Mouse (Mus musculus): Measurements from ENCODE around the gene Atp5k. TPM values are rescaled to one million over a fixed set of nuclear protein-coding genes. Genes with fewer than 3 reads are reported as not detected.

Gene Atp5k
- 222 and 238 TPM in 2 replicates for polyA plus RNA-seq (2012; ENCODE audit: insufficient read depth, insufficient read length, missing spikeins)

GRCm38 (mm10) chr5:108433804-108434587 is at the start of gene Atp5k:
TSS of gene Atp5k (minus strand) at chr5:108434448.
- H3K4me1 ChIP-seq (ENCODE audit: control insufficient read depth, insufficient read depth, low read length): peaks cover 4% of the 10 kb centered on the region; the same call in 1 of the 2 replicates
- H3K4me3 ChIP-seq (ENCODE audit: insufficient read depth, low read length): peak within 1 kb of the TSS; percentile 92
- TF ChIP-seq POLR2A (IDR thresholded peaks at IDR 0.05; ENCODE audit: borderline replicate concordance, low read depth, low read length) (no peak), CTCF (IDR thresholded peaks at IDR 0.05; ENCODE audit: low read depth, low read length) (peak; percentile 62)
- peak within 1 kb of the TSS; percentile 24 for H3K27ac ChIP-seq (ENCODE audit: insufficient read depth, low read depth, low read length)

DNA sequence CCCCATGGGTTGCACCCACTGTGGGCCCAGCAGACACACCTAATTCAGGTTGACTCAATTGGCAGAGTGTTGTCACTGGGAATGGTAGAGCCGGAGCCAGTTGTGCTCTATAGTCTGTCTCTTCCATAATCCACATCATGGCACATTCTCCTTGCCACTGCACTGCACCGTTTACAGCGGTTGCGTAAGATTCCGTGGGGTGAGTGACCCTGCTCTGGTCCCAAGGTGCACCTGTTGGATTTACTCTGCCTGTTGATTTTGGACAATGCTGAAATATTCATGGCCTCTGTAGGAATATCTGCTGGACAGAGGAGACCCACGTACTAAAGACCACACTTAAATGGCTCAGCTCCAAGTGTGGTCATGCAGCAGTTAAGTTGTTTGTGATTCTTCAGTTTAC is 48.8 kb upstream of the Atp5k start:
- no peak overlapping the region for H3K27ac ChIP-seq (ENCODE audit: insufficient read depth, low read depth, low read length)
- peaks cover 15% of the 10 kb centered on the region for H3K4me1 ChIP-seq (ENCODE audit: control insufficient read depth, insufficient read depth, low read length)
- no peak overlapping the region for H3K4me3 ChIP-seq (ENCODE audit: insufficient read depth, low read length)
- TF ChIP-seq POLR2A (IDR thresholded peaks at IDR 0.05; ENCODE audit: borderline replicate concordance, low read depth, low read length) (no peak), CTCF (IDR thresholded peaks at IDR 0.05; ENCODE audit: low read depth, low read length) (no peak)

DNA sequence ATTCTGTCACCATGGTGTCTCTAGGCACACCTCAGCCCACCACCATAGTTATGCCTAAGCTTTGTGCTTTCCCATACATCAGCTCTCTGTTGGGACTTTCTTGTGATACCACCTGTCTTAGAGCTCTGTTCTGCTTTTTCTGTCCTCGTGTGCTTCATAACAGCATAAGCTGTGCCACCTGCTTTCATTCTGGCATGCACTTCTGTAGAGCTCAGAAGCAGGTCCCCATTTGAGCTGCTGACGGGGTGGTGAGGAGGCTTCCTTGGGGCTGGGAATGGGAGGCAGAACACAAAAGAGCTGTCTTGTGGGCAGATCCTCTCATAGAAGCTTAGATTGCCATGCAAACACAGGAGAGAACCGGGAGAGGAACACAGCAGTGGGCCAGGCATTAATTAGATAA is 41.7 kb upstream of the Atp5k start:
- no peaks in the 10 kb centered on the region for H3K4me1 ChIP-seq (ENCODE audit: control insufficient read depth, insufficient read depth, low read length)
- TF ChIP-seq CTCF (IDR thresholded peaks at IDR 0.05; ENCODE audit: low read depth, low read length): no peak
- no peak for TF ChIP-seq POLR2A (IDR thresholded peaks at IDR 0.05; ENCODE audit: borderline replicate concordance, low read depth, low read length)
- H3K4me3 ChIP-seq (ENCODE audit: insufficient read depth, low read length): no peak overlapping the region
- no peak overlapping the region for H3K27ac ChIP-seq (ENCODE audit: insufficient read depth, low read depth, low read length)

- no peaks in the 10 kb centered on the region for H3K4me1 ChIP-seq (ENCODE audit: control insufficient read depth, insufficient read depth, low read length)
- TF ChIP-seq POLR2A (IDR thresholded peaks at IDR 0.05; ENCODE audit: borderline replicate concordance, low read depth, low read length) (no peak), CTCF (IDR thresholded peaks at IDR 0.05; ENCODE audit: low read depth, low read length) (no peak)
- no peak overlapping the region for H3K4me3 ChIP-seq (ENCODE audit: insufficient read depth, low read length)
- no peak overlapping the region for H3K27ac ChIP-seq (ENCODE audit: insufficient read depth, low read depth, low read length)
Observed at GRCm38 (mm10) chr5:108473737-108474136, 39.5 kb upstream of the Atp5k start.

DNA sequence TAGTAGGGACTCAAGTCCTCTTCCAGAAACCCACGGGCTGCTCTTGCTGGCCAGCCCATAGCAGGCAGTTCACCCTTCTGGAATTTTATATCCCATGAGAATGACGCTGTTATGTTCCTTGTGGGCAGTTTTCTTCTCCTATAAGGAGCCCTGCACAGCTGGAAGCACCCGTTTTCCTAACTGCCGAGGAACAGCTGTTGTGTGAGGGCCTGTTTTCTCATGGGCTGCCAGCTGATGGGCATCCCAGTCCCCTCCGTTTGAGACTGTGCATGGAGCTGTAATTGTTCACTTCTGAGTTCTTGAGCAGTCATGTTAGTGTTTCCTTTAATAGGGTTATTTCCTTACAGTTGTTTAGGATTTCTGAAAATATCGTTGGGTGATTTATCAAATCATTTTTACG is 35.4 kb upstream of the Atp5k start:
- Histone ChIP-seq H3K4me3 (ENCODE audit: insufficient read depth, low read length) (no peak overlapping the region), H3K4me1 (ENCODE audit: control insufficient read depth, insufficient read depth, low read length) (no peaks in the 10 kb centered on the region), H3K27ac (ENCODE audit: insufficient read depth, low read depth, low read length) (no peak overlapping the region)
- no peak for TF ChIP-seq CTCF (IDR thresholded peaks at IDR 0.05; ENCODE audit: low read depth, low read length)
- no peak for TF ChIP-seq POLR2A (IDR thresholded peaks at IDR 0.05; ENCODE audit: borderline replicate concordance, low read depth, low read length)

GRCm38 (mm10) chr5:108466647-108467046 is 32.4 kb upstream of the Atp5k start:
- Histone ChIP-seq H3K4me3 (ENCODE audit: insufficient read depth, low read length) (no peak overlapping the region), H3K4me1 (ENCODE audit: control insufficient read depth, insufficient read depth, low read length) (peaks cover 10% of the 10 kb centered on the region), H3K27ac (ENCODE audit: insufficient read depth, low read depth, low read length) (no peak overlapping the region)
- TF ChIP-seq CTCF (IDR thresholded peaks at IDR 0.05; ENCODE audit: low read depth, low read length) (no peak), POLR2A (IDR thresholded peaks at IDR 0.05; ENCODE audit: borderline replicate concordance, low read depth, low read length) (no peak)

DNA sequence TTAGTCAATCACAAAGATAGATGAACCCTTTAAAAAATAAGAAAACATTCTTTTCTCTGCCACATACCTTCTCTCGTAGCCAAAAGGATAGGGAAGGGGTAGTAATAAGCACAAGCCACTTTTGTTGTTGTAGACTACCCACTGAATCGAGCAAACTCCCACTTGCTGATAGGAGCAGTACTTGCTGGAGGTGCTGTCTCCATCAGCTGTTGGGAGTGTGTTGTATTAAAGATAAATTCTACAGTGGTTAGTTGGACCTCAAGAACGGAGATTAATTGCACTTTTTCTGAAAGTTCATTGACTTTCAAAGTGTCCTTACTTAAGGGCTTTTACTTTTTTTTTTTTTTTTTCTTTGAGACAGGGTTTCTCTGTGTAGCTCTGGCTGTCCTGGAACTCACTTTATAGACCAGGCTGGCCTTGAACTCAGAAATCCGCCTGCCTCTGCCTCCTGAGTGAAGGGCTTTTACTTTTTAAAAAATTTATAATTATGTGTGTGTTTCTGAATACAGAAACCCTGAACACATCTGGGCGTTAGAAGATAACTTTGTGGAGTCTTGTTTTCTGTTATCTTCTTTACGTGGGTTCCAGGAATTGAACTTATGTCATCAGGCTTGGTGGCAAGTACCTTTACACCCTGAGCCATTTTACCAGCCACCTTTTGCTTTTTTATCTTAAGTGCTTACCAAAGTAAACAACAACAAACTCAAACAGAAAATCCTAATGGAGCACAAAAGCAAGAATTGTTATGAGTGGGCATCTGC is 31.1 kb upstream of the Atp5k start:
- Histone ChIP-seq H3K4me1 (ENCODE audit: control insufficient read depth, insufficient read depth, low read length) (peaks cover 13% of the 10 kb centered on the region), H3K27ac (ENCODE audit: insufficient read depth, low read depth, low read length) (no peak overlapping the region), H3K4me3 (ENCODE audit: insufficient read depth, low read length) (no peak overlapping the region)
- TF ChIP-seq CTCF (IDR thresholded peaks at IDR 0.05; ENCODE audit: low read depth, low read length): no peak
- TF ChIP-seq POLR2A (IDR thresholded peaks at IDR 0.05; ENCODE audit: borderline replicate concordance, low read depth, low read length): no peak

DNA sequence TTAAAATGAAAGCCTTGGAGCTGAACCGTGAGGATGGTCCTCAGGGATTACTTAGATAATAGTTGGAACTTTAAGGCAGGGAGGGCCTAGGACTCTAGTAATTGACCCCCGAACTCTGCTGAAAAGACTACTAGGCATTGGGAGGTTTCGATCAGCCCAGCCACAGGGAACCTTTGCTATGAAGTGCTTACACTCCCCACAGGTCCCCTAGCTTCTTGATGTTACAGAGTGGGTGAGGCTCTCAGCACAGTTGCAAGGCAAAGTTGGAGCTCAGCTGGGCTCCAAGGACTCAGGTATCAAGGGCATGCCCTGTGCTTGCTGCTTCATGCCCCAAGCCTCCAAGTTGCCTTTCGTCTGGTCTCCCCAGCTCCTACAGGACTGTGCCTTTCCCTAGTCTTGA is 28.2 kb upstream of the Atp5k start:
- no peak for TF ChIP-seq POLR2A (IDR thresholded peaks at IDR 0.05; ENCODE audit: borderline replicate concordance, low read depth, low read length)
- no peak for TF ChIP-seq CTCF (IDR thresholded peaks at IDR 0.05; ENCODE audit: low read depth, low read length)
- H3K27ac ChIP-seq (ENCODE audit: insufficient read depth, low read depth, low read length): no peak overlapping the region
- peaks cover 13% of the 10 kb centered on the region for H3K4me1 ChIP-seq (ENCODE audit: control insufficient read depth, insufficient read depth, low read length)
- peak overlapping the region; percentile 95 for H3K4me3 ChIP-seq (ENCODE audit: insufficient read depth, low read length)

DNA sequence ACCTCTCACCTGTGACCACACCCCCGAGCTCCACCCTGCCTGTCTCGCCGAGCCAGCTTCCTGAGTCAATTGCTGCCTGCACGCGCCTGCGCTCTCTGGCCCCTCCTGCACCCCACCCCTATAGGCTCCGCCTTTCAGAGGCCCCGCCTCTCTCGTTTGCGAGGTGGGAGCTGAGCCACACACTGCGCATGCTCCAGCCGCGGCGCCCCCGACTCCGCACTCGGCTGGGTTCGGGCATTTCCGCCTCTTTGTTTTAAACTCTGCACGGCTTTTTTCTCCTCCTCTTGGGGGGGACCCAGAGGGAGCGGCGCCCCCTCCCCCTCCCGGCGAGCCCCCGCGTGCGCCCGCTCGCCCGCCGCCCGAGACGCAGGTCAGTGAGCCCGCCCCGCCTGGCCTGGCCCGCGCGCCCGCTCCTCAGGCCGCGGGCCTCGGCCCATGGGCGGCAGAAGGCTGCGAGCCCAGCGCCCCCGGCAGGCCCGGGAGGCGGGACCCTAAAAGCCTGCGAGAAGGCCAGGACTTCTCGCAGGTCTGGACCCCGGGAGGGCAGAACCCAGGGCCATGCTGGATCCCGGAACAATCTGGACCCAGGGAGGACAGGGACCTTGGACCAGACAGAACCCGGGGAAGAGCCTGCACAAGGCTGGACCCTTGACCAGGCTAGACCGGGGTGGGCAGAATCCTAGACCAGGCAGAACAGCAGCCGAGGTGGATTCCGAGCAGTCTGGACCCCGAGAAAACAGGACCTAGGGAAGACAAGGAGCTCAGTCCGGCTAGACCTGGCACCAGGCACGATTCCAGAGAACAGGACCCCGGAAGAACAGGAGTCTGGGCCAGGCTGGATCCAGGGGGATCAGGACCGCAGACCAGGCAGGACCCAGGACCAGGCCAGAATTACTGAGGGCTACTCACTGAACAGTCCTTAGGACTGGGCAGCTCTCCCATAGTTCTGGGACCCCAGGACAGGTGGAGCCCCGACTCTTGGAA is 27.1 kb upstream of the Atp5k start, which contains the start of gene Pcgf3:
Gene Pcgf3 (plus strand): TSS at position 151 of the 984 bp plus-strand sequence.
- Histone ChIP-seq H3K4me1 (ENCODE audit: control insufficient read depth, insufficient read depth, low read length) (peaks cover 13% of the 10 kb centered on the region), H3K4me3 (ENCODE audit: insufficient read depth, low read length) (peak within 1 kb of the TSS; percentile 95), H3K27ac (ENCODE audit: insufficient read depth, low read depth, low read length) (0 out of 2 replicates have a peak within 1 kb of the TSS, but pooled peaks have one; percentile 11)
- no peak for TF ChIP-seq CTCF (IDR thresholded peaks at IDR 0.05; ENCODE audit: low read depth, low read length)

Data from bone marrow macrophage, adult 2 months (primary cell).